Mouse (Mus musculus): ENCODE measurements around the gene Fam187a.

GRCm38 (mm10) chr11:102898408-102898807, 13.4 kb downstream of the Fam187a start:
- no peak for TF ChIP-seq CTCF (IDR thresholded peaks at IDR 0.05; ENCODE audit: extremely low read depth, insufficient read depth, insufficient read length, insufficient replicate concordance)
- TF ChIP-seq POLR2A (IDR thresholded peaks at IDR 0.05; ENCODE audit: low read depth, low read length): no peak

Measured in spleen, adult 2 months (tissue).